Mouse (Mus musculus) C2C12 (cell line): ENCODE results near the gene St8sia1.

Experiments used
- CEBPB ChIP-seq: IDR thresholded peaks from one replicate; pipeline ENCODE4 v1.6.1; 2011; ENCODE audit warnings: low read depth, mild to moderate bottlenecking, control low read depth, moderate library complexity
- CTCF ChIP-seq: IDR thresholded peaks from one replicate; pipeline ENCODE4 v1.5.1; 2011; ENCODE audit not compliant: control insufficient read depth, insufficient read depth, insufficient read length
- MAX ChIP-seq: IDR thresholded peaks from one replicate; pipeline ENCODE4 v1.6.1; 2011; ENCODE audit warnings: mild to moderate bottlenecking, control low read depth

DNA sequence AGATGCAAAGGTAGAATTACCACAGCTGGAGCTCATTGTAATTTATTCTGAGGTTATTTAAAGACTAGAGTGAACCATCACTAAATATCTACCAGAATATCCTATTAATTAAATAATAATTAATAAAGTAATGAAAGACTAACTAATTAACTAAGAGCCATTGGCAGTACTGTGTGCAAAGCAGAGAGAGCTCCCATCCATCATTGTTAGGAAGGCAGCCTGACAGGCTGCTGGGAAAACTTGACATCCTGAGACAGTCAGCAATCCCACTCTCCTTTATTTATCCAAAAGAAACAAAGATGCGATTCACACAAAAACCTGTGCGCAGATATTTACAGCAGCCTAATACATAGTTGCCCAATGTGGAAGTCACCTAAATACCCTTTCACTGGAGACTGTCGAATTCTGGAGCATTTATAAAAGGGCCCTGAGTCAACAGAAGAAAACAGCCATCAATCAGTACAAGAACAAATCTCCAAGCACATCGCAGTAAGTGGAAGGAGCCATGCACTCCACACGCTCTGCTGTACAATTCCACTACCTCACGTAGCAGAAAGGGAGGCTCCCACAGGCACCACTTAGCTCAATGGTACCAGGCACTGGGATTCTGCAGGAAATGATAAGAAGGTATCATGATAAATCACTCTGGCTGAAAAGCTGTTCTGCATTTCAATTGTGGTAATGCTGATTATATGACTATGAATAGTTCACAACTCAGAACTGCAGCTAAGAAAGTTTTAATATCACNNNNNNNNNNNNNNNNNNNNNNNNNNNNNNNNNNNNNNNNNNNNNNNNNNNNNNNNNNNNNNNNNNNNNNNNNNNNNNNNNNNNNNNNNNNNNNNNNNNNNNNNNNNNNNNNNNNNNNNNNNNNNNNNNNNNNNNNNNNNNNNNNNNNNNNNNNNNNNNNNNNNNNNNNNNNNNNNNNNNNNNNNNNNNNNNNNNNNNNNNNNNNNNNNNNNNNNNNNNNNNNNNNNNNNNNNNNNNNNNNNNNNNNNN lies 15.7 kb upstream of the St8sia1 start:
- TF ChIP-seq CTCF (no peak), CEBPB (no peak), MAX (no peak)
